Mouse (Mus musculus) erythroid progenitor cell, adult 5-6 weeks (primary cell): ENCODE measurements around the gene Eci2. TPM values are rescaled to one million over a fixed set of nuclear protein-coding genes. Genes with fewer than 3 reads are reported as not detected.
"Not testable (repeated sequence)": the region's sequence is repeated elsewhere in the genome, so short reads cannot be mapped to it uniquely, and the experiment has no call there.

Experiments used
- ATAC-seq: replicated peaks from 2 replicates; pipeline ENCODE4 v1.8.0; 2016; ENCODE audit warnings: moderate number of reproducible peaks, mild to moderate bottlenecking, moderate TSS enrichment, inconsistent platforms; ENCODE audit not compliant: poor library complexity, low FRiP score, severe bottlenecking
- total RNA-seq, 2 experiments: library from RNA; stranded (forward) in 1 of 2; stranded (reverse) in 1 of 2; fragments of 150-400 nt in 1 of 2; fragments of 186-747, 209-891 nt in 1 of 2; gene quantifications; 2 replicates each; pipeline versions ENCODE4 v1.2.3 to v1.2.4; 2015 to 2017; ENCODE audit warnings: low replicate concordance in 2 of 2

Eci2 gene
- total RNA-seq (2015; ENCODE audit: low replicate concordance) = 37.1 and 47.4 TPM in 2 replicates
- 12.6 and 32.0 TPM in 2 replicates for total RNA-seq (2017; ENCODE audit: low replicate concordance)

DNA sequence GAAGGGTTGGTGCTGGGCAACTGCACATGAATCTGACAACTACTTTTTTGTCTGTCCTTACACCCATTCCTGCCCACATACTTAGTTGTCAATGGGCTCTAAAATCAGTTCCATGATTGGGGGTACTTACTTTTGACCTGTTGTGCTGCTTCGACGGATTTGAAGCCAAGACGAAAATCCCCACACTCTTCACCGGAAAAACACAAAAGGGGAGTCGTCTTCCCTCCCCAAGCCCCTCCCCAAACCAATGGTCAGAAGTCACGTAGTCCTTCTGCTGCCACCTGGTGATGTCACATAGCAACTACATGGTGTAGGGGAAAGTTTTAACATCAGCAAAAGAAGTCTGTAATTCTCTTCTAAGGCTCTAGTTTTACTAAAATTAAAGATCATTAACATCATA, at the start of gene Eci2:
Gene Eci2, minus strand, starts transcription at position 218 of the 400 bp plus-strand sequence.
- no peak for ATAC-seq

DNA sequence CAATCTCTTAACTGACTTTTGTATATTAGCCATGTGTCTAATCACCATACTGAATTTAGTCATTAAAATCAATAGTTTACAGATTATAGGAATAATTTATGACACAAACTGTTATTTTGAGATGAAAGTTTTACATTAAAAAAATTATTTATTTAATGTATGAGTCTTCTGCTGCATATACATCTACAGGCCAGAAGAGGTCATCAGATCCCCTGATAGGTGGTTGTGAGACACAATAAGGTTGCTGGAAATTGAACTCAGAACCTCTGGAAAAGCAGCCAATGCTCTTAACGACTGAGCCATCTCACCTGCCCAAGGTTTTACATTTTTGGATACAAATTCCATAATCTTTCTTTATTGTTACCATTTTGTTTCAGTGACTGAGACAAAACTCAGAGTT, 48.0 kb upstream of the Eci2 start:
- ATAC-seq = no peak

DNA sequence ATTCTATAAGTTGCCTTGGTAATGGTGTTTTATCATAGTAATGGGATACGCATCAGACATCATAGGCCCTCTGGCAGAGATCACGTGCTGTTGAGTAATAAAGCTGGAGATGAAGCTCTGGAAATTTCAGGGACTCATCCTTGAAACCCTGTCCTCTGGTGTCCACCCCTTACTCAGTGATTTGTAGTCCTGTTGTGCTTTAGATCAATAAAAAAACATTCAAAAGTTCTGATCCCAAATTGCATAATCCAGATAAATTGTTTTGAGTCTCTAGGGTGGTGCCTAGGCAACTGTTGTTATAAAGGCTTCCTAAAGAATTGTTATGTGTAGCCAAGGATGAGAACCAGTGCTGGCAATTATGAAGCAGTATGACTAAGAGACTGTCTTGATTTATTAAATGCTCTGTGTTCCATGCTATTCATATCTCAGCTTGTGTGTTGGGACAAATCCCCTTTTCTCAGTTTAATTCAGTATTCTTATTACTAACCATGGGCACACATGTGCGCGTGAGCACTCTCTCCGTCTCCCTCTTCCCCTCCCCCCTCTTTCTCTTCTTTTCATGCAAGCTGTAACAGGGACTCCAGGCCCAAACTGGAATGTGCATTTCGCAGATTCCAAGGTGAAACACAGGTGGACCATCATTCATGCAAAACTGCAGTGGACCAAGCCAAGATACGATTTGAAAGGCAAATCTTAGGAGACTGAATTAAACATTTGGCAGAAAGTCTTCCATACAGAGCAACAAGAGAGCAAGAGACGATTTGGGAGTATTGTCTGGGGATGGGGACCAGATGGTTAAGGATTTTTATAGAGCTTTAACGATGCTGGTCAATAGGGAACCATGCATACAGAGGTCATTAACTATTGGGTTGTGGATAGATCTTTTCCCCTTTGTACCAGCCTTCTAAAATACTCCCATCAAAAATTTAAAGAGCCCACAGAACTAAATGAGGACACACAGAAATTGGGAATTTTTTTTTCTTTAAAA, 43.9 kb upstream of the Eci2 start:
- no peak for ATAC-seq

DNA sequence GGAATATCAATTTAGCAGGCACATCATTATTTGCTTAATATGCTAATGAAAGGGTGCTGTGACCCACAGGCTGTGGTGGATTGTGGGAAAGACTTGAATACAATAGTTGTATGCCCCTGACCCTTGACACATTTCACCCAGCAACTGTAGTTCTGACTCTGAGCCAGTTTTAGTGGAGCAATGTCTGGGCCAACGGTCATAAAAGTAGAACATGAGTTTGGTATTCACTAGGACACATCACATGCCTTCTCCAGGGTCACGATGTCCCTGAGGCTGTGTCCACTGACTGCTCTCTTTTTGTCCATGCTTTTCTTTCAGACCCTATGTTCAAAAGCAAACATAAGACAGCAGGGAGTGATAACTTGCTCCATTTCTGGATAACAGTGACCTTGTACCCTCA, 40.2 kb upstream of the Eci2 start:
- ATAC-seq = no peak

DNA sequence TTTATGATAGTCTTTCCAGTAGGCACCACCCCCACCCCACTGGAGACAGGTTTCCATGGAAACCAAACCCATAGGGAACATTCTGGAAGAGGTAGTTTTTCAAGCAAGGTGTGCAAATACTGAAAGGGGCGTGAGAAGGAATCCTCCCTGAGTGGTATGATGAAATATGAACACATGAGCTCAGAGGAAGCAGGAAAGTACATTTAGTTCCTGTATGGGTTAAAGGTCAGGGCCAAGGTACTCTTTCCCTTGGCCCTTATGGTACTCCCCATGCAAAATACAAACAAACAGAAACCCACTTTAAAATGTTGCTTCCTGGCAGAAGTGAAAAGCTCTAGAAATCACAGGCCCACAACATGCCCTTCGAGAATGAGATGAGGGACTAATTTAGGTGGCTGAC, 39.1 kb upstream of the Eci2 start:
- no peak for ATAC-seq

DNA sequence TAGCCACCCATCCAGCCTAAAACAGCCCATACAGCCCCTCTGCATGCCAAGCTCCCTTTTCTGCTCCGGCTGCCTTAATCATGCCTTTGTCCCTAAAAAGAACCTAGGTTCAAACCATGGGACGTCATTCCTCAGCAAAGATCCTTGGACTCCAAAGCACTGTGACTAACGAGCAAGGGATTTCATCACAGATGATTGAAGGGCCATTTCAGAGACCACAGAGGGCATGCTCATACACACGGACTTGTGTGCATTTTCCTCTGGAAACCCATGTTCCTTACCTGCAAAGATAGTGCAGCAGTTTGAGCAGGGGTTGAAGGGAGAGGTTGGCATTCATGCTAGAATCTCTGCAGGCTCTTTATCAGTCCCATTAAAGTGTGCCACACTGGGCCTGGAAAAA, 37.5 kb upstream of the Eci2 start:
- ATAC-seq = no peak

DNA sequence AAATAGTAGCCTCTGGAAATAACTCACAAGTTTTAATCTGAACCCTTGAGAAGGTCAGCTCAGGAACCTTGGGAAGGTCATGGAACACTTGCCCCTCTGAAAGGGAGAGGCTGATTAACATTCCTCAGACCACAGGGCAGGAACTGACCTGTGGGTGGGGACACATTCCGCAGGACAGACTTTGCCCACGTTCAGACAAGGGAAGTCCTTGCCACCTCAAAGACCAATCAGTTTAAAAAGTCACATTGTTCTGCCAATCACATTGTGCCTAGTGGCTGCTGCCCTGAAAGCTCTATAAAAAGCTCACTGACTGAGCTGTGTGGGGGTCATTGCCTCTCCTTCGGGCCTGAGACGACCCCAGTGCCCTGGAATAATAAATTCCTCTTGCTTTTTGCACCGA, 31.2 kb upstream of the Eci2 start:
- no peak for ATAC-seq

DNA sequence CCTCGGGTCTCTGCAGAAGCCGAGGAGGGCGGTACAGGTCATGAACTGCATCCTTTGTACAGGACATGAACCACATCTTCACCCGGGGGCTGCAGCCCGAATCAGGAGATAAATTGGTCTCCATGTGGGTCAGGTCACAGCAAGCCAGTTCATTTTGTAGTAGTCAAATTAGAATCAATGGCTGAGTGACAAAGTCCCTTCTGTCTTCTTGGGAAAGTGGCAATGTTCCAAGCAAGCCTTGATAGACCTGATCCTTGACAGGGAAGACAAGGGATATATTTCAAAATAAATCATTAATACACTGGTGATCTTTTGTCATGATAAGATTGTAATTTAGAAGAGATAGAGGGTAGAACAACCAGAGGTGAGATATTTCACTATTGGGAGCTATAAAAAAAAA, 9.6 kb upstream of the Eci2 start:
- ATAC-seq = no peak

DNA sequence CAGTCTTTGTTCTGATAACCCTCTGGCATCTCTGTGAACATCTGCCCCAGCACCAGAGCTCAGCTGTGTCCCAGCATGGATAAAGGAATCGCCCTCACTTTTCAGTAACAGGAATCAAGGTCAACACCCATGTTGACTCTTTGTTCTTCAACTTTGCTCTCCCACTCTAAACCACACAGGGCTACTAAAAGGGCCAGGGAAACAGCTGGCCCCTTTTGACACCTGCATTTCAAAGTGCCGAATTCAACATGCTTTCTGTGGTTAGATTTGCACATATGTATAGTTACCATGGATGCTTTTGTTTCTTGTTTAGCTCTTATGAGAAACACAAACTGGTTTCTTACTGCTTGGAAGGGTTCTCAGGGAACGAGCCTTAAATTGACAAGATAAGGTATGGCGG, 8.8 kb upstream of the Eci2 start:
- no peak for ATAC-seq

DNA sequence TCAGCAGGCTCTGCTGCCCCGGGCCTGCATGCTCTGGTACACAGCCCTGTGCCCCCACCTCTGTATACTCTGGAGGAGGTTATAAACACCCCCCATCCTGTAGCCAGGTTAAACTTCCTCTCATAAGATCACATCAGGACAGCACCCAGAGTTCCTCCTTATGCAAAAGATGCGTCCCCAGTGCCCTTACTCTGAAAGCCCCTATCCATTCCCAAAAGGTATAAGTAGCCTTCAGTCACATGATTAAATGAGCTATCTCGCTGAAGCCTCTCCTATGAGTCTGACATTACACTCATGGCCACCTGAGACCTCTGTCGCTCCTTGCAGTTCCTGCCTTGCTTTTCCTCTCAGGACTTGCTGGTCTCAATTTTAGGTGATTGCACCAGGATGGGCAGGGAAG, 6.7 kb upstream of the Eci2 start:
- no peak for ATAC-seq

DNA sequence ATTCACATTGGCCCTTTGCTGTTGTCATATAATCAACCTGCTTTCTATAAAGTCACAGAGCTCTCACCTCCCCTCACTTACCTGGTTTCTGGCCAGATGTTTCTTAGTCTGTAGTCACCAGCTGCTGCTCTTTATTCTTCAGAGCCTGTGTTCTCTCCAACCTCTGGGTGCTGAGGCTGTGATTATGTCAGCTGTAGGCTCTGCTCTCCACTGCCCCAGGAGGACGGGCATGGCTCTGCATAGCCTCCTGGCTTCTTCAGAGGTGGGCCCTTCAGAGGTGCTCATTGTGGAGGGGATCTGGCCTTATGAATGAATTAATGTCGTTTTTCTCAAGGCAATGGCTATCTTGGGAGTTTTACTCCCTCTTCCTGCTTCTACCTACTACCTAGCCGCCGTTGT, 4.8 kb upstream of the Eci2 start:
- ATAC-seq = no peak

DNA sequence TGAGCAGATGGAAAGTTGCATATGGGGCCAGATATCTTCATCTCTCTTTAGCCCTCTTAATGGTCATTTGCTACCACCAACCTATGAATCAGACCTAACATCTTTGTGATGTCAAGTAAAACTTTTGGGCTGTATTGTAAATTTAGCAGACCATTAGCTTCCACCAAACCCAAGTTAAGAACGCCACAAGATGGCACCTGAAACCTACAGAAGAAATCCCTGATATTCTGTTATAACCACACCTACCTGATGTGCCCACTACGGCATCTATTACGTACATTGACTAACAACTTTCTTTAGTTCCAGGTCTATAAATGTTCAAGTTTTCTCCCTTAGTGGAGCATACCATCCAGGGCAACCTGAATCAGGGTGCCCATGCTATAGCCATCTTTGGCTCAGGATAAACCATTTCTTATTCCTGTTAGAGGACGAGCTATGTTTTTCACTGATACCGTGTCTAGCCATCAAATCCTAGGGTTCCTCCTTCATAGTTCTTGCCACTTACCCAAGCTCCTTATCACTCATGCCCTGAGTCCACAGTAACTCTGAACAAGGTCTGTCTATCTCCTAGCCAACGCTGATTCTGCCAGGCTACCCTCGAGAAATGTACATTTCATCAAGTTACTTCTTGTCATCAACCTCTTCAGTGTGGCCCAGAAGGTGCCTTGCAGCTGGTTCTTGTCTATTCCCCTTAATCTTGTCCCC, 4.2 kb upstream of the Eci2 start:
- no peak for ATAC-seq

DNA sequence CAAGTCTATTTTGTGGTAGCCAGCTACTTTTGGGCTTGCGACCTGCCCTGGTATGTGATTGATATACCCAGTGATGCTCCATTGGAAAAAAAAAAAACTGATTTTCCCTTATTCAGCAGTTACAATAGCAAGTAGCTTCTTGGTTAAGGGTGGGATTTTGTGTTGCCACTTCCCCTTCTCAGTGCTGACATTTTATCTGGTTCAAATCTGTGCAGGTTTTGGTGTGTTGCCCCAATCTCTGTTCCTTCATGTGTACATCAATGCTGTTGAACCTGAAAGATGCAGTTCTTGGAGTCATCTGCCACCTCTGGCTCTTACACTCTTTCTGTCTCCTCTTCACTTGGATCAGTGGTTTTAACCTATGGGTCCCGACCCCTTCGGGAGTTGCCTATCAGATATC, 1.5 kb upstream of the Eci2 start:
- ATAC-seq = no peak

DNA sequence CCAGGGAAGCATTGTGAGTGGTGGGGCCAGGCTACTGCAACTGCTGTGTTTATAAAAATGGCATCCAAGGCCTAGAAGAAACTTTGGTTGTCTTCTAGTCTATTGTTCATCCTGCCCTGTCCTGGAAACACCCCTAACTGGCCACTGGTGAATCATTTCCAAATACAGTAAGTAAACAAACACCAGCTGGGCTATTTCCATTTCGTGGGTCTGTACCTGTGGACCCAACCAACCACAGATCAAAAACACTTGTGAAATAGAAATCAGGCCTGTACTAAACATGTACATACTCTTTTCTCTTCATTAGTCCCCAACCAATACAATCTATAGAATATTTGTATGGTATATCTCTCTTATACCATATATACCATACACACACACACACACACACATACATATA, 3.5 kb downstream of the Eci2 start:
- ATAC-seq = not testable (repeated sequence)

DNA sequence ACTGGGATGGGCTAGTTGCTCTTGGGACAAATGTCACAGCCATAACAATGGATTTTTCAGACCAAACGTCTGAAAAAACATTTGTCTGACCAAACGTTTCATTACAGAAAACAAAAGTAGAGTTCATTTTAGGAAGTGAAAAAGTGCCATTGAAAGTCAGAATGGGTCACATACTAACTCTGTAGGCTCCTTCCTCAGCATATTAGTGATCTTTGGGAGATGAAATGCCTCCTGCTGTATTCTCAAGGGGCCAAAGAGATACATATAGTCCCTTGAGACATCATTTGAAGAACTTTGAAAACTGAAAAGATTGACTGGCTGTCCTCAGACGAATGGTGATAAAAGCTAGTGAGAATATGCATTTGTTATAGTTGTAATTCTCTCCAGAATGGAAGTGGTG, 6.5 kb downstream of the Eci2 start:
- ATAC-seq = no peak

DNA sequence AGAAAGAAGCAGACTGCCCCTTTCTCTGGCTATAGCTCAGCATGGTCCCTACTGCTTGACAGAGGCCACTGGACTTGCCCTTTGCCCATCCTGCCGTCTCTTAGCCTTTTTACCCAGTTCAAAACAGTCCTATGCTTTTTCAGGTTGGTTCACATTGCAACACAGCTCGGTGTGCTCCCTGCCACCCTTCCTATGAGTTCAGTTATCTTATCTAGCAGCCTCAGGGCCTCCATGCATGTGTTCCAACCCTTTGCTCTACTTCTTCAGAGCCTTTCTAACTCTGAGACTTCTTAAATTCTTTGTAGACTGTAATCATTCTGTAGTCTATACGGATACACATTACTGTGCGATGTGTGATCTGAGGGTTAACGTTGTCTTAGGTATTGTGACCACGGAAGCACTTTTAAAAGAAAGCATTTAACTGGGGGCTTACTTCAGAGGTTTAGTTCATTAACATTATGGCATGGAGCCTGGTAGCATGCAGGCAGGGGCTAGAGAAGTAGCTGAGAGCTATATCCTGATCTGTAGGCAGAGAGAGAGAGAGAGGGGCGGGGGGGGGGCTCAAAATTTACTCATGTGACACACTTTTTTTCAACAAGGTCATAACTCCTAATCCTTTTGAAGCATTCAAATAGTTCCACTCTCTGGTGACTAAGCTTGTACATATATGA, 7.9 kb downstream of the Eci2 start:
- ATAC-seq = peak; percentile 93

DNA sequence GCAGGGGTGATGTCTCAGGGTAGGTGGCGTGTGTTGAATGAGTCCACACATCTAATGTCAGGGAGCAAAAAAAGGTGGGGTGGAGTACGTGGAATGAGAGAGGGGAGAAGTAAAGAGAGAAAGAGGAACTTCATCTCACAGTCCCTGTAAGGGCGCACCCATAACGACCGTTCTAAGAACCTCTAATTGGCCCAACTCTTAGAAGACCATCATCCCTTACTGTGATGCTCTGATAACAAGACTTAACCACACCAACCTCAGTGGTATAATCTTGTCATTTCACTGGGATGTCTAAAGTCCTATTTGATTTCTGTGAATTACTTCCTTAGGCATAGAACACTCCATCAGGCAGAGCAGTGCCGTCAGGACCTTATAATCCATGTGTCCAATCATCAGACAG, 9.5 kb downstream of the Eci2 start:
- ATAC-seq = no peak

DNA sequence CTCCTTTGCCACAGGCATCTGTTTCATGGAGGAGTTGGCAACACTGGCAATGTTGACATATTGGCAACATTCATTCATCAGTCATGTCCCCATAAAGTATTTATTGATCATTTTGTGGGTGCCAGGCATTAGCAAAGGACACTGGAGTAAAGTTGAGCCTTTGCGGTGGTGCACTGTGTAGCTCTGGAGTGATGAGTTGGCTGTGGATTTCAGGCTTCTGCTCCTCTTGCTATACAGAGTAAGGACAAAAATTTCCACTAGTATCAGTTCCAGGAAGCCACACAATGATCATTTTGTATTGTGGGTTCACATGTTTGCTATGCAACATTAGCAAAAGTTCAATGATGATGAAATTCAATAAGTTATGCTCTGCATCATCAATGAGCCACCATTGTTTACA, 10.8 kb downstream of the Eci2 start:
- no peak for ATAC-seq

DNA sequence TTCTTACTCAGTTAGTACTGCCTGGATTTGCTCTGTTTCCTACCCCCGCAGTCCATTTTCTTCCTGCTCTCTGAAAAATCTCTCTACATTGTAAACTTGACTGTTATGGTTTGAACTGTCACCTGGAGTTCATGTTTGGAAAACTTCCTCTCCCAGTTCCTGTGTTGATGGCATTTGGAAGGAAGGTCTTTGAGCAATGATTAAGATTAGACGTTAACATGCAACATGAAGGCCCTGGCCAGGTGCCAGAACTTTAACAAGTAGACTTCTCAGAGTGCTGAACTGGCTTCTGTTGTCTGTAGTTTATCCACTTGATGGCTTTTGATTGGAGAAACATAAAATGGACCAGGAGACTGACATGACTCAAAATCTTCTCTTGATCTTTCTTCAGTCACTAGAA, 31.0 kb downstream of the Eci2 start:
- ATAC-seq = no peak

DNA sequence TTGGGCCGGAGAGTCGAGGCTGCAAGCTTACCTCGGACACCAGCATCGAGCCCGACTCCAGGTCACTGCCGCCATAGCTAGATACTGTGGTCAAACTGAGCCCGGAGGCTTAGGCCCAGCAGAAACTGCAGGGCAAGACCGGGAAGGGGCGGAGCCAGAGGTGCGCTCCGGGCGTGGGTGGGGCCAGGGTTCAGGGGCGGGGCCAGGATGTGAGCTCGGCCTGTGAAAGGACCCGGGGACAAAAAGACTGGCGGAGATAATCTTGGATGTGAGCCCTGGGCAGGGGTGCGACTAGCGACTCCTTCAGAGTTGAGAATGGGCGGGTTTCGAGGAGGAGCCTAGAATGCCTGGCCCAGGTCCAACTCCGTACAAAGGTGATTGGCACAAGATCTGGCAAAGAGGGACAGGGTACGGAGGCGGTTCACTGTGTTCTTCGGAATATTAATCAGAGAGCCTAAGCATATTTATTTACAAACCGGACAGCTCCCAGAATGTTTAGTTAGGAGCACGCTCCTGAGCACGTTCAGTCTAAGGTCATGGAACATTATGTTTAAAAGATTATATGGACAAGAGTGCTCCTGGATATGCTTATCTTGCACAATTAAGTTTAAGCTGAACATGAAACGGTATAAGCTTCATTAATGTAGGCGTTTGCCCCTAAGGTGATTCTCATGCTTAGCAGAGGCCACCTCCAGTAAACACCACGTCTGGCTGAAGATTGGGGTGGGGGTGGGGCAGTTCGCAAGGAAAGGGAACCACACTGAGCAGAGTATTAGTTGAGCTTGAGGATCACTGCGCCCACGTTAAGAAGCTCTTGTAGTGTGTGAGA, 32.7 kb downstream of the Eci2 start:
- peak; percentile 94 for ATAC-seq
